Mouse (Mus musculus) spleen, postnatal 36 days (tissue): Measurements from ENCODE around the gene Aftph.
"Not testable (repeated sequence)": the region's sequence is repeated elsewhere in the genome, so short reads cannot be mapped to it uniquely, and the experiment has no call there.

Experiments
- DNase-seq, 2 experiments: peaks; one replicate each; pipeline ENCODE4 v3.0.0; 2022; ENCODE audit warnings: low spot score in 2 of 2, mixed read lengths in 1 of 2

The Aftph gene

DNA sequence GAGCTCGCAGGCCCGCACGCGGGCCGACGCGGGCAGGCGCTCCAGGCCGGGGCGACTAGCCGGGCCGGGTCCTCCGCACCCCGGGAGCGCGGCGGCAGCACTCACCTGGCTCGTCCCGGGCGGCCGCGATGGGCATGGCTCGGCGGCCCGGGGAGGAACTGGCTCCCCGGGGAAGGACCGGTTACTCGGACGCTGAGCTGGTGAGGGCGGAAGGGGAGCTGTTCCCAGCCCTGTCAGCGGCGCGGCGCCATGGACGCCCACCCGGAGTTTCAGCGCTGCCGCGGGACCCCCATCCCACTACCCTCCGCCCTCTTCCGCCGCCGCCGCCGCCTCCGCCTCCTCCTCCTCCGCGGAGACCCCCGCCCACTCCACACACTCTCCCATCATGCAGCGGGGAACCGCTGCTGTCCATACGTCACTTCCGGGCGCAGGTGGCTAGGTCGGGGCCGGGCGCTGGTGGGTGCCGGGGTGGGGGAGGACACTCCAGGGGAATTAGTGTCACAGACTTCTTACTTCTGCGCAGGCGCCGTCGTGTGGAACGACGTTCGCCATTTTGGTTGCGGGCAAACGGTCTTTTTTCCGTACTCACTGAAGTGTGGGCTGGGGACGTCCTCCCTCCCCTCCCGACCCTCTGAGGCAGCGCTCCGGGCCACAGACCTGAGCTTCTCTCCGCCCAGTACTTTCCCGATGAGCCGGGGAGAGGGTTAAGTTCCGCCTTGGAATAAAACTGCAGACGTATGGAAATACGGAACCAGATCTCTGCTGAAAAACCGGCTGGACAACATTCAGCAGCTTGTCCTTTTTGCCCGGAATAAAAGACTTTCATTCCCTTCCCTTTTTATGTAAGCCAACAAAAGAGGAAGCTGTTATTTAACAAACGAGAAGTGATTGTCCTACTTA lies at the start of gene Aftph:
Gene Aftph (minus strand): TSS at position 389 of the 900 bp plus-strand sequence.
- peak; percentile 98 to 99 for DNase-seq

DNA sequence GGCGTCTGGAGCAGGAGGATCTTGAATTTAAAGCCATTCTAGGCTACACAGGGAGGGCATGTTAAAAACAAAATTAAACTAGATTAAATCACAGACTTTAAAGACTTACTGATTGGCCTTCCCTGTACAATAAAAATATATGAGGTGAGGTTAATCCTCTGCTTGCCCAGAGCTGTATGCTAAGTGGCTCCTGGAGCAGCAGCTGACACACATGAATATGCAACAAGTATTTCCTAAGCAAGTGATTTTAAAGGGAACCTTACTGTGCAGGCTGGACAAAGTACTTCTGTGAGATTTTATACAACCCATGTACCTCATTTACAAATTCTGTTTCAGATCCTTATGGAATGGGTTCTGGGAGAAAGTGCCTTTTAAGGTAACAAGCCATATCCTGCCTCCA lies 47.6 kb upstream of the Aftph start:
- no peak for DNase-seq

DNA sequence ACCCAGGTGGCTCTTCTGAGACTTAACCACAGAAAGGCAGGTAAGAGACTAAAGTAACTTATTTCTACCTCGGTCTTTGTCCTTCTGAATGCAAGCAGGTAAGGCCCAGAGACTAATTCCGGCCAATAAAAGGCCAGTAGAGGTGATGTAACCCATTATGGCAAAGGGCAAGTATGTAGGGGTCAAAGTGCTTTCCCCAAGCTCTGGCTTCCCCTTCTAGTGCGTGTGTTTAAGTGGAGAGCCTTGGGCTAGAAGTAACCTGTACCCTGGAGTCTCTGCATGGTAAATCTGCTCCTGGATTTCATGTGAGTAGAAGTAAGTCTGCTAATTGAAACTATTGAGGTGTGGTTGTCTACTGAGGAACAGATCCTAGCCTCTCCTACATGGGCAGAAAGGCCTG lies 46.7 kb upstream of the Aftph start:
- no peak for DNase-seq

DNA sequence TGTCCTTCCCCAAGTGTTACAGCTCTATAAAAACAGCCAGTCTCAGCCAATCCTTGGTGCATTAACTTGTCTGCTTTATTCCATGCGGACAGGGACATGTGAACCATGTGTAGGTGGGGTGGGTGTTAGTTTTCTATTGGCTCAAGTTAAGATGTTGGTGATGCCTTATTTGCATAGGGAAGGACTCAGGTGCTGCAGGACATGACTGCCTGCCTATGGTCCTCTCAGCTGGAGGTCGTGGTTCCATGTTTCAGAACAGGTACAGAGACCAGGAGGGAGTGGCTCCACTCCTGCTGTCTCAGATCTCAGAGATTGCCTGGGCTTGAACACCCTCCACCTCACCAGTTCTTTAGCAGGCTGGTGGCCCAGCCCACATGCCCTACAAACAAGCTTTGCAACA lies 44.8 kb upstream of the Aftph start:
- DNase-seq = no peak

DNA sequence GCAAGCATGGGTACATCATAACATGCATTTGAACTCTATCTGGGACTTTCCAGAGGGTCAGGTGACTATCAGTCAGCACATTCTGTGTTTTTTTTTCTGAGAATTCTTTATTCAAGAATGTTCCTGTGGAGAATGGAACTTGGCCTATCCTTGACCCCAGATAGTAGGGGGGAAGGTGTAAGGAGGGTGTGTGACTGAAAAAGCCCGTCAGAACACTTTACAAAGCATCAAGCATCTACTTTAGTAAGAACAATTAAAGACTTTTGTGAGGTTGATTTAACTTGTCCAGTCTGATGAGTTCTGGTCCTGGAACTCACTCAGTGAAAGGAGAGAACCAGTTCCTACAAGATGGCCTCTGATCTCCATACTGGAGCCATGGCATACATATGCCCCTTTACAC lies 43.8 kb upstream of the Aftph start:
- no peak for DNase-seq

DNA sequence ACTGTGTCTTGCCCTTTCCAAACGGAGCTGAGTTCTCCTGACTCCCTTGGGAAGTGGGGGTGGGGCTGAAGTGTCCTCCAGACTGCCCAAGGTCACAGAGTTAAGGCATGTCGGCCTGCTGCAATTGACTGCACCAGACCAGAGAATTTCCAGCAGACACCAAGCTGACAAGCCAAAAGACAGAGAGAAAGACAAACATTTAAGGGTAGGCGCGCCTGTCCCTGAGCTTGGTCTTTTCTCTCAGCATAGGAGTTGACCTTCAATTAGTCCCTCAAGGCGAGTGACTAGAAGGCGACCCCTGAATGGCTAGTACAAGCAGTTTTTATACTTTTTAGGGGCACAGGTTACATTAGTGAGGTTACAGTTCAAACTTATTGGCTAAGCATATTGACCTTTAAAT lies 43.4 kb upstream of the Aftph start:
- DNase-seq = no peak

DNA sequence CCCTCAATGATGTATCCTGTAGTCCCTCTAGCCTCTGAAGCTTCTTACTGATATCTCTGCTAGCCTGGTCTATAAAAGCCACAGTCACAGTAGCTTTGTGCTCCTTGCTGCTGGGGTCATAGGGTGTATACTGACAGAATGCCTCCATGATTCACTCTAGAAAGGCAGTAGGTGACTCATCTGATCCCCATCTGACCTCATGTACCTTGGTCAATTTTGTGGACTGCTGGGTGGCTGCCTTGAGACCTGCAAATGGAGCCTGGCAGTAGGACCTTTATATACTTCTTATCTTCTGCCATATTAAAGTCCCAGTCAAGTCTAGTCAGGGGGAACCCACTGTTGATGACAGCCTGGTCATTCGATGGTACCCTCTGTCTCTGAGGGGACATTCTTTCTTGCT lies 42.1 kb upstream of the Aftph start:
- no peak for DNase-seq

DNA sequence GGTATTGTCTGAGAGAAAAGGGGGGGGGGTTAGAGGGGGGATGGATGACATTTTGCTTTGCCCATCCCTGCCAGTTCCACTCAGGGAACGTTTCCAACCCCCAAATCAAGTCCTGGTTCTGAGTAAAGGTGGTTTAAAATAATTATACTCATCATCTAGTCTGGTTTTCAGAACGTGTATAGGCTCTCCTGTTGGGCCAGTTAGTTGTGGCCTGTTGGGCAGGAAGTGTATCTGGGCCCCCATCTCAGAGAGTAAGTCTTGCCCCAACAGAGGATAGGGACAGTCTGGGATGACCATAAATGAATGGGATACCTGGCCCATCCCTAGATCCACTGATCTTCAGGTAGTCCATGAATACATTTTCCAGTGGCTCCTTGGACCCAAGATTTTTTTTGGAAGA lies 41.2 kb upstream of the Aftph start:
- DNase-seq = no peak

DNA sequence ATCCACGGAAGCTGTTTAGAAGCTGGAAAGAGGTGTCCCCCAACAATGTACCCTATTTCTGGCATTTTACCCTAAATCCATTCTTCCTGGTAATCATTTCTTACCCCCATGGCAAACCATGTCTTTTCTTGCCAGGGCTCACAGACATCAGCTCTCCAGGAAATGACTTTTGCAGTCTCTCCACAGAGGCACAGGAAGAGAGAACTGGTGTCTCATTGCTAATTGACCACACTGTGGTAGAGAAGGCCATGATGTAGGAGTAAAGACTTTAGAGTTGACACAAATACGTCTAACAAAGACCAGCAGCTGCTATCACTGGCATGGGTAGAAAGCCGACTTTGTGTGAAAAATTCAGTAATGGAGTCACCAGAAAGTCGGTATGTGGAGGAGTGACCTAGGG lies 38.9 kb upstream of the Aftph start:
- no peak for DNase-seq

DNA sequence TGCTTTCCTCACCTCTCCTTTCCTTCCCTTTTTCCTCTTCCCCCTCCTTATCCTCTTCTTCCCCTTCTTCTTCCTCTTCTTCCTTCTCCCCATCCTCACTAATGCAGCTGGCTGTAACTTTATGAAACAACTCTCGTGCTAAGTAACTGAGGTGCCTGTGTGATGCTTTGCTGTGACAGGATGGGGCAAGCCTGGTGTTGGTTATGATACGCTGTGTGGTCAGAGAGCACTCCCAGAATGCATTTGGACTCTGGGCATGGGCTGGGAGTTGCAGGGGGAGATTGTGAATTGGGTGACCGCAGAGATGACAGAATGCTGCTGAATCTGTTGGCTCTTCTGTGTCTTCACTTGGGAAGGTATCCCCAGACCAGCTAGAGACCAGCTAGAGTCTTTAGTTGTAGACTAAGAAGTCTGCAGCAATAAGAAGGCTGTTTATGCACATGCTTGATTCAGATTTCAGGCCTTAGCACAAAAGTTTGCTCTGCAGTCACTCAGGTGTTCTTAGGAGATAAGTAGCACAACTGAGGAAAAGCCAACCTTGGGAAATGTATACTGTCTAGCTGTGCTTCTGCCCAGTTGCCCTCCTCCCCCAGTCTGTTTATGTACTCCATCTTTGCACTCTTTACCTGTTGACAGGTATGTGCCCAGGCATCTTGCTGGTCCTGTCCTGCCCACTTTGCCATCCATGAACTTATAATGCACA lies 37.6 kb upstream of the Aftph start:
- DNase-seq = peak; percentile 7 to 31

DNA sequence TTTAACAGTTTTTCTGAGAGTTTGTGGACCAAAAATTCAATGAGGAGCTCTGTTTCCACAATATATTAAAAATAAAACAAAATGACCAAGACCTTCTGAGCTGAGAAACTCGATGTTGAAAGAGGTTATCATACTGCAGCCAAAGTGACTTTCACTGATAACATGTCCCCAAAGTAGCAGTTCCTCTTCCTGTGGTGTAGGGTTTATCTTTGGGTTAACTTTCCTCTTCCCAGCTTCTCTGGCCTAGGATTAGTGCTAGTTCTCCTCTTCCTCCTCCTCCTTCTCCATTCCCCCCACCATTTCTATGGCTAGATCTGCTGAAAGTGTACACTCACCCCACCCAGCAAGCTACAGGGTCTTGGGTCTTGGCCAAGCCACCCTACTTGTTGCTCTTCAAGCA lies 36.9 kb upstream of the Aftph start:
- peak; percentile 5 to 33 for DNase-seq

DNA sequence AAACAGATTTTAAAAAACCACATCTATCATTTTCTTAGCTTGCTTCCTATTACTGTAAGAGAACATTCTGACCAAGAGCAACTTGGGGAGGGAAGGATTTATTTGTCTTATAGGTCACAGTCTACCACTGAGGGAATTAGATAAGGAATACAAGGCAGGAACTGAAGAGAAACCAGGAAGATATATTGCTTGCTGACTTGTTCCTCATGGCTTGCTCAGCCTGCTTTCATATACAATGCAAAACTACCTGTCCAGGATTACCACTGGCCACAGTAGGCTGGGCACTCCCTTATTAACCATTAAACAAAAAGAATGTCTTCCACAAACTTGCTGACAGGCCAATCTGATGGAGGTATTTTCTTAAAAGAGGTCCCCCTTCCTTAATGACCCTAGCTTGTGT lies 35.3 kb upstream of the Aftph start:
- DNase-seq = no peak

DNA sequence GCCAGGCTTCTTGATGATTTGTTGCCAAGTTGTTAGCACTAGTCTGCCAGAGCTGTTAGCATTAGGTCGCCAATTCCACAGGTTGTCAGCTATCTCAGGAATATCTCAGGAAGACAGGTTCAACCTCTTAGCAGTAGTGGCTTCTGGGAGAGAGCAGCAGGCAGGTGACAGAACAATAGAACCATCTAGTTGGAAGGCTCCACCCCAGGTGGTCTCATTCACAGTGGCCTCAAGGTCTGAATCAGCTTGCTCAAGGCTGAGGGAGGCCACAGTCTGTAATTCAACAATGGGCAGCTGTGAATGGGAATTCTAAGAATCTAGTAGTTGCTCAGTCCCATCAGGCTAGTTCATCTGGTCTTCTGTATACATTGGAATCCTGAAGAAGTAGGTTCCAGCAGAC lies 31.3 kb upstream of the Aftph start:
- no peak for DNase-seq

DNA sequence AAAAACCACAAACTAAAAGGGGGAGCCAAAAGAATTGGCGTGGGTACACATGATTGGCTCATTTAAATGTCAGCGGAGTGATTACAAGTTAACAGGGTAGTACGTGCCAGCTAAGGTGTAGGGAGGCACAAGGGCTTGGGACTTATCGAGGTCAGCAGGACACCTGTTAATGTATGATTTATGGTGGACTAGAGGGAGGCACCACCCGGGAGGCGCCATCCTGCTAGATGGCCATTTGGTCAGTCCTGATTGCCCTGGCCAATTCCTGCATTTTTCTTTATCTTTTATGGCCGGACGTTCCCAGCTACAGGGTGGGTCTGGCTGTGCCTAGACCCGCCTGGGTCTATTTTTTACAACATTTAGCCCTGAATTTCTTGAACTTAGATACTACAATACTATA lies 30.4 kb upstream of the Aftph start:
- not testable (repeated sequence) for DNase-seq

DNA sequence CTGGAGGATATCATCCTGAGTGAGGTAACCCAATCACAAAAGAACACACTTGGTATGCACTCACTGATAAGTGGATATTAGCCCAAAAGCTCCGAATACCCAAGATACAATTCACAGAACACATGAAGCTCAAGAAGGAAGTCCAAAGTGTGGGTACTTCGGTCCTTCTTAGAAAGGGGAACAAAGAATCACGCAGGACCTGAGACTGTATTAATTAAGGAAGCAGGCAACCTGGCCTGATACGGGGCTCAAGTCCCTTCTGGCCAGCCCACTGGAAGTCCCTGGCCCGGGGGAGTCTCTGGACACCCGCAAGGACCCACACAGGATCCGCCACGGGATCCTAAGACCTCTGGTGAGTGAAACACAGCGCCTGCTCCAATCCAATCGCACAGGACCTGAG lies 20.6 kb upstream of the Aftph start:
- not testable (repeated sequence) for DNase-seq

DNA sequence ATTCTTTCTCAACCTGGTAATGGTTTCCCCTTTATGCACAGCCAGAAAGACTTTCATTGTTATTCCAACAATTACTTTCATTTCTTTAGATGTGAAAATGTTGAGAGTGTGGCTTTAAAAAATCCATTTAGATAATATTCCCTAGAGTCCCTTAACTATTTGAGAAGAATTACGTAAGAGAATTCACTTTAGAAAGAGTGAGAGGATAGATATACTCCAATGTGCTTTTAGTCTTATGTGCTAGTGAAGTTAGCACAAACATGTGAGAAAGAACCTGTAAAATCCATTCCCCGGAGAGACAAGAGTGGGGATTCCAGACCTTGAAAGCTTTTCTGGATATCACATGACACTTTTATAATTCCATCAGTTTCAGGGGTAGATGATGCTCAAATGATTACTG lies 9.2 kb upstream of the Aftph start:
- DNase-seq = no peak

DNA sequence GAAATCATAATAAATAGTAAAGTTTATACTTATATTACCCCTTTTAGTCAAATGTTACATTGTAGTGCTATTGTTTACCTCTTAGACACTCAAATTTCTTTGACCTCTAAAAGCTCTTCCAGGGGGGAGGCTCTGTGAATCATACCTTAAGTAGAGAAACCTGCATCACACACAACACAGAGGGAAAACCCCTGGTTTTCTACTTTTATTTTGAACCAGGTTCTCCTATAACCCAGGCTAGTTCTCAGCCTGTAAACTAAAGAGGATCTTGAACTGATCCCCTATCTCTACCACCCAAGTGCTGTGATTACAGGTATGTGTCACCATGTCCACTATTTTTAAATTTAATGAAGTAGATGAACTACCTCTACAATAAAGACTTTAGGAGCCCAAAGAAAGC lies 2.0 kb upstream of the Aftph start:
- no peak for DNase-seq

DNA sequence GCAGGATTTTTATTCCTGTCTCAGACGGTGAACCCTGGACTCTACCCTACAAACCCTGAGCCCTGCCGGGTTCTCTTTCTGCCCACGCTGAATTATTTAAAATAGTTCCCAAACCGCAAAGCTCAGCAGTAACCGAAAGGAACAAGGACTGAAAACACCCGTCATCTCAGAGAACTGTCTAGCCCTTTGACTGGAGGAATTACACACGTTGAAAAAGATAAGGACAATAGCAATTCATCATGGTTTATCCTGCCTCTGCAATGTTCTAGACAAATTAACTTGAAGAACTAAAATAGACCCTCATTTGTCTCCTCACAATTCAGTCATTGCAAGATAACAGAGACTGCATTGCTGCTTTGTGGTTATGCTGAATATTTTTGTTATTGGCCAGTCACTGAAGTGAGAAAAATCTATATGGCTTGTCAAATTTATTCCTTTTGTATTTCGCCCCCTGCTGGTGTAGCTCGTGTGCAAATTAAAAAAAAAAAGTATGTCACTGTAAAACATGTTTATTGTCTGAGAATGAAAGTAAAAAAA lies 1.0 kb upstream of the Aftph start:
- DNase-seq = peak; percentile 59 to 83

DNA sequence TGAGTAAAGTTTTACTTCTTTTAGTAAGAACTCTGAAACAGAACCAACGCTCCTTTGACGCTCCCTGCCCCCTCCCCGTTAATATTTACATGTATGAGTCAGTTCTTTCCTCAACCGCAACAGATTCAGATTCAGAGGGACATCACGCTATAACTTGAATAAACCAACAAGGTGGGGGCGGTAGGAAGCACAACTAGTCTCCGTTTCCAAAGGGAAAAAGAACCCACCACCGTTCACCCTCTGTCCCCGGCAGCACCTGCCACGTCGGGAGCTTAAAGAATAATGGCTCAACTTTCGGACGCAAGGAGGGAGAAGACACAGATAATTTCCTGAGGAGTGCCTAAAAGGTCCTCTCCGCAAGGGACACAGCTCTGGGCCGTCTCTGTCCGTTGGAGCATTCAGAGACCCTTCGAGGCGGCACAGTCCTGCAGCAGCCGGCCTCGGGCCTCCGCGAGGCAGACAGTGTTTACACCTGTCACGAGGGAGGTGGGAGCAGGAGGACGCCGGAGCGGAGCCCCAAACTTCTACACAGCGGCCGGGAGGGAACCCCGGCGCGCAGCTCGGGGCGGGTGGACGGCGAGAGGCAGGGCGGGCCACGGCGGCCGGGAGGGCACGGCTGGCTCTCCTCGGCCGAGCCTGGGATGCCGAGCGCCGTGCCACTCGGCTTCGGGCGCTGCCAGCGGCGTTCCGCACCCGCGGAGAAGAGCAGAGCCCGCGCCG lies 748 bp downstream of the Aftph start:
- peak; percentile 43 to 60 for DNase-seq

DNA sequence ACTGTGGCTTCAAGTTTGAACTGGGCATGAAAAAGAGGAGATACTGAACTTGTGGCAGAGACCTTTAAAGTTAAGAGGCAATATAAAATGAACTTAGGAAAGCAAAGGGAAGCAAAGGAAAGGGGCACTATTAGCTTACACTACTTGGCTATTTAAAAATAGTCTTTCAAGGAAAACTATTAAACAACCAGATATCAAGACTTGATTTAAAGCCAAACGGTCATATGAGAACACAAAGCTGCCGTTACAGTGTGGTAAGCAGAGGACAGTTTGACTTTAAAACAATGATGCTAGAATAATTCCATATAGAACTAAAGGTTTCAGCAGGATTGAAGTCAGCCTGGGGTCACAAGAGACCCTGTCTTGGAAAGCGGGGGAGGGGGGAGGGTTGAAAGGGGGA lies 7.3 kb downstream of the Aftph start:
- DNase-seq = no peak

DNA sequence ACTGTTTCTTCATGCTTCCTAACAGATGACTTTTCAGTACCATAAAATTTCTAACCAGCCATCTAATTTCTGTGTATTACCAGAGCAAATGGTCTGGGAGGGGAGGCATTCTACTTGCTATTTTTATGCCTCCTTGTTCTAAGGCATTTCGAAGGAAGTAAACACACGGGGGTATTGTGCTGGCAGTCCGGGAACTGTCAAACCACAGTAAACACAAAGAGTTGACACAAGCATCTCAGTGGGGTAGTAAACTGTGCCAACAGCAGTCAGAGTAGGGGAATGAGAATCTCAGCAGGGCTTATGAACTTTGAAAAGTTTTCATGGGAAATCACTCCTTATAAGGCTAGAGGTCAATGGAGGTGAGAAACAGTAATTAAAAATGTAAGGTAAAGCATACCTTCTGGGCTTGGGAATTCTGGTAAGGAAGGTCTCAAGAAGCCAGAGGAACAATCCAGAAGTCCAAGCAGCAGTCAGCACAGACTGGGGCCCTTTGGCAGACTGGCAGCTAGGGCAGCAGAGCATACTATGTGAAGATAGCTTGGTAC lies 7.8 kb downstream of the Aftph start:
- no peak for DNase-seq

DNA sequence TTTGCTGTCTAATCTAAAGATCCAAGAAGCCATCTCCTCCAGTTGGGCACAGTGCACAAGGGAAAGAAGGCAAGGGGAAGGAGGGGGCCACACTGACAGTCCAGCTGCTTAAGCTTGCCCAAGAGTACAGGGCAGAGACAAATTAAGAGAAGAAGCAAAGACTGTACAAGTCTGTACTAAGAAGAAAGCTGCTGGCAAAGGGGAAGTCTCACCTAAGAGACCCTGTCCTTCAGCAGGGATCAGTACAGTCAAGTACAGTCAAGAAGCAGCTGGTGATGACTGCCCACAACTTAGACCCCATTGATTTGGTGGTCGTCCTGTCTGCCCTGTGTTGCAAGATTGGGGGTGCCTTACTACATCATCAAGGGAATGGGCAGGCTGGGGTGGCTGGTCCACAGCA lies 12.0 kb downstream of the Aftph start:
- no peak for DNase-seq
